8 mouse cellular contexts compared by ENCODE assay signal in the genomic region with DNA sequence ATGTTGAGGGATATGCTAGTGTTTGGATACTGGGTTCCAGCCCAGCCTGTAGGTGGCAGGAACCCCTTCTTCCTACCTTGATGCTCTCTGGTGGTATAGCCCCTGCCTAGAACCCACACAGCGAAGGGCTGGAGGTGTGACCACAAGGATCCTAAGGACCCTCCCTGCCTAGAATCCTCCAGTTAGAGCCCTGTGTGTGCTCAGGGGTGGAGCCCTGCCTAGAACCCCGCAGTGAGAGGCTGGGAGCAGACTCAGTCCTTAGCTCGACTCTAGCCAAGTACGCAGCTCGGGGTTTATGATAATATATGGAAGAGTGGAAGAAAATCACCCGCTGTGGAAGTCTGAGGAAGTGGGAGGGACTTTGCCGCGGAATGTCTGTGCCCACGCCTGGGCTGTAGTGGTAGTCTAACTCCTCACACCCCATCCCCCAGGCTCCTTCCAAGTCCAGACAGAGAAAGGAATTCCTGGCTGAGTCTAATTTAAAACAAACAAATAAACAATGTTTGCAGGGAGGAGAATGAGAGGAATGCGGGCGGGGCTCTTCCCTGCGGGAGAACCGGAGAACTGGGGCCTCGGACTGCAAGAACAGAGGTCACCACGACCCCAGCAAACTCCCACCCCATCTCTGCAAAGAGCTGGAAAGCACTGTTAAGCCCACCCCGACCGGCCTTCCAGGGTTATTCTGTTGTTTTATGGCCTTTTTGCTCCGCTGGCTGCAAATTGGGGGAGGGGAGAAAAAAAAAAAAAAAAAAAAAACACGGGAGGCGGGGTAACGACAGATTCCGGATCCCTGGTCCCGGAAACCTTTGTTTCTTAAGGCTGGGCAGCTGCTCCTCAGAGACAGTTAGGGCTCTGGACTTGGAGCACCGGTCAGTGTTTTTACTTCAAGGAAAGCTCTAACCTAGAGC. TPM values are rescaled to one million over a fixed set of nuclear protein-coding genes. Genes with fewer than 3 reads are reported as not detected.
DNase-seq lines count a peak whose midpoint lies in the region; ATAC-seq and TF ChIP-seq lines count a peak whose summit lies in the region.

No protein-coding gene starts in this region.

- peak overlapping the region; percentile 57 for H3K4me3 ChIP-seq in embryonic facial prominence, embryonic 10.5 days
- H3K4me3 ChIP-seq in limb, embryonic 14.5 days (replicated peaks; ENCODE audit: low read length) = peak overlapping the region; percentile 40
- peak overlapping the region; percentile 22 for H3K4me3 ChIP-seq in midbrain, embryonic 14.5 days (replicated peaks; ENCODE audit: low read depth, low read length)

- no peaks in the 10 kb centered on the region for H3K36me3 ChIP-seq in embryonic facial prominence, embryonic 10.5 days (replicated peaks)
- H3K36me3 ChIP-seq in limb, embryonic 14.5 days (ENCODE audit: control insufficient read depth, insufficient read depth, low read length) = no peaks in the 10 kb centered on the region
- H3K36me3 ChIP-seq in midbrain, embryonic 14.5 days (ENCODE audit: control insufficient read depth, insufficient read depth, low read length) = no peaks in the 10 kb centered on the region

- H3K4me2 ChIP-seq in limb, embryonic 14.5 days (replicated peaks; ENCODE audit: low read depth, low read length, severe bottlenecking) = peak overlapping the region; percentile 83
- H3K4me2 ChIP-seq in midbrain, embryonic 14.5 days (ENCODE audit: low read length) = peak overlapping the region; percentile 53

- no peaks in the 10 kb centered on the region for H3K9me3 ChIP-seq in embryonic facial prominence, embryonic 10.5 days
- no peaks in the 10 kb centered on the region for H3K9me3 ChIP-seq in limb, embryonic 14.5 days (ENCODE audit: control insufficient read depth, low read length)
- no peaks in the 10 kb centered on the region for H3K9me3 ChIP-seq in midbrain, embryonic 14.5 days (ENCODE audit: control insufficient read depth, low read length)

- H3K27ac ChIP-seq in embryonic facial prominence, embryonic 10.5 days (replicated peaks) = peak overlapping the region; percentile 89
- H3K27ac ChIP-seq in limb, embryonic 14.5 days (replicated peaks; ENCODE audit: low read depth, low read length) = peak overlapping the region; percentile 94
- H3K27ac ChIP-seq in midbrain, embryonic 14.5 days (replicated peaks; ENCODE audit: low read depth, low read length) = peak overlapping the region; percentile 42

- H3K4me1 ChIP-seq in embryonic facial prominence, embryonic 10.5 days = peaks cover 36% of the 10 kb centered on the region
- H3K4me1 ChIP-seq in limb, embryonic 14.5 days (ENCODE audit: control insufficient read depth, insufficient read depth, low read length) = peaks cover 27% of the 10 kb centered on the region
- H3K4me1 ChIP-seq in midbrain, embryonic 14.5 days (ENCODE audit: control insufficient read depth, insufficient read depth, low read length) = peaks cover 17% of the 10 kb centered on the region

- peak; percentile 94 for ATAC-seq in limb, embryonic 14.5 days (ENCODE audit: low FRiP score, low read depth)
- peak; percentile 63; the same call in 1 of the 2 replicates for ATAC-seq in midbrain, embryonic 14.5 days (ENCODE audit: low FRiP score, low TSS enrichment)

- no peaks in the 10 kb centered on the region for H3K27me3 ChIP-seq in embryonic facial prominence, embryonic 10.5 days (replicated peaks; ENCODE audit: low read depth, poor library complexity, severe bottlenecking)
- no peaks in the 10 kb centered on the region for H3K27me3 ChIP-seq in limb, embryonic 14.5 days (ENCODE audit: control insufficient read depth, insufficient read depth, low read length)
- no peaks in the 10 kb centered on the region for H3K27me3 ChIP-seq in midbrain, embryonic 14.5 days (ENCODE audit: control insufficient read depth, insufficient read depth, low read length)

- DNase-seq in left cerebral cortex, adult 11 months (ENCODE audit: low spot score) = peak; percentile 65
- DNase-seq in left cerebral cortex, postnatal 4 days = no peak
- peak; percentile 77 for DNase-seq in embryonic facial prominence, embryonic 10.5 days (ENCODE audit: low spot score)
- peak; percentile 75 to 78 for DNase-seq in heart, adult 18-20 months
- DNase-seq in kidney, adult 18-20 months = peak; percentile 76
- DNase-seq in limb, embryonic 14.5 days (ENCODE audit: low spot score) = peak; percentile 90
- peak; percentile 71 for DNase-seq in midbrain, embryonic 14.5 days
- DNase-seq in testis, postnatal 10 days (ENCODE audit: low spot score) = peak; percentile 73

- intact Hi-C loops in left cerebral cortex, postnatal 4 days (cut with DNase I) = no loop called here

- TF ChIP-seq POLR2A in limb, embryonic 14.5 days (IDR thresholded peaks at IDR 0.05; ENCODE audit: borderline replicate concordance, extremely low read depth, insufficient read depth, insufficient read length) = peak; percentile 39; the same call in 1 of the 2 replicates

- peak overlapping the region; percentile 51 for H3K9ac ChIP-seq in limb, embryonic 14.5 days (ENCODE audit: low read depth, low read length, severe bottlenecking)
- H3K9ac ChIP-seq in midbrain, embryonic 14.5 days (replicated peaks; ENCODE audit: low read length) = peak overlapping the region; percentile 29; the same call in 1 of the 2 replicates

- under 1% methylated on average over 24 of the region's 24 CpGs for WGBS in embryonic facial prominence, embryonic 10.5 days
- WGBS in limb, embryonic 14.5 days = under 1% methylated on average over 23 of the region's 24 CpGs
- under 1% methylated on average over 24 of the region's 24 CpGs for WGBS in midbrain, embryonic 14.5 days

RNA-seq across cellular contexts. Expression of gene Ptbp1, which starts 13.3 kb away (rescaled TPM):
- 10 to 100 TPM; 91.7 to 92.7 TPM for total RNA-seq in left cerebral cortex, postnatal 4 days (2021)
- 406 and 416 TPM in 2 replicates for polyA plus RNA-seq in embryonic facial prominence, embryonic 10.5 days (2016; fragmentation: Nextera tagmentation; extraction: Ambion mirVana)
- total RNA-seq in heart, adult 18-20 months (2021) = 10 to 100 TPM; 35.8 to 39.9 TPM
- polyA plus RNA-seq in limb, embryonic 14.5 days (2012; rRNA removed) = 536 and 644 TPM in 2 replicates
- polyA plus RNA-seq in limb, embryonic 14.5 days (2014; fragmentation: Nextera tagmentation; extraction: Ambion mirVana) = 262 and 279 TPM in 2 replicates
- polyA plus RNA-seq in midbrain, embryonic 14.5 days (2014; fragmentation: Nextera tagmentation; extraction: Ambion mirVana) = 47.5 and 74.0 TPM in 2 replicates

RNA-seq across cellular contexts. Expression of gene Misp, which starts 20.1 kb away (rescaled TPM):
- total RNA-seq in left cerebral cortex, postnatal 4 days (2021) = under 1 TPM; 0.46 to 0.76 TPM
- 1.7 and 2.2 TPM in 2 replicates for polyA plus RNA-seq in embryonic facial prominence, embryonic 10.5 days (2016; fragmentation: Nextera tagmentation; extraction: Ambion mirVana)
- total RNA-seq in heart, adult 18-20 months (2021) = under 1 TPM; 0.42 to 0.67 TPM
- 0.41 and 0.50 TPM in 2 replicates for polyA plus RNA-seq in limb, embryonic 14.5 days (2012; rRNA removed)
- polyA plus RNA-seq in limb, embryonic 14.5 days (2014; fragmentation: Nextera tagmentation; extraction: Ambion mirVana) = 0.54 and 1.2 TPM in 2 replicates
- 0.45 and 1.5 TPM in 2 replicates for polyA plus RNA-seq in midbrain, embryonic 14.5 days (2014; fragmentation: Nextera tagmentation; extraction: Ambion mirVana)

RNA-seq across cellular contexts. Expression of gene Prtn3, which starts 33.4 kb away (rescaled TPM):
- total RNA-seq in left cerebral cortex, postnatal 4 days (2021) = 1 to 10 TPM; 6.9 to 7.0 TPM
- 9.3 and 12.3 TPM in 2 replicates for polyA plus RNA-seq in embryonic facial prominence, embryonic 10.5 days (2016; fragmentation: Nextera tagmentation; extraction: Ambion mirVana)
- total RNA-seq in heart, adult 18-20 months (2021) = not detected
- 10.3 and 17.3 TPM in 2 replicates for polyA plus RNA-seq in limb, embryonic 14.5 days (2012; rRNA removed)
- polyA plus RNA-seq in limb, embryonic 14.5 days (2014; fragmentation: Nextera tagmentation; extraction: Ambion mirVana) = 5.9 and 8.2 TPM in 2 replicates
- polyA plus RNA-seq in midbrain, embryonic 14.5 days (2014; fragmentation: Nextera tagmentation; extraction: Ambion mirVana) = 14.9 and 16.7 TPM in 2 replicates

RNA-seq across cellular contexts. Expression of gene Plppr3, which starts 33.5 kb away (rescaled TPM):
- total RNA-seq in left cerebral cortex, postnatal 4 days (2021) = 100 to 1,000 TPM; 277 to 305 TPM
- polyA plus RNA-seq in embryonic facial prominence, embryonic 10.5 days (2016; fragmentation: Nextera tagmentation; extraction: Ambion mirVana) = 123 and 139 TPM in 2 replicates
- total RNA-seq in heart, adult 18-20 months (2021) = under 1 TPM; 0.12 to 0.18 TPM
- polyA plus RNA-seq in limb, embryonic 14.5 days (2012; rRNA removed) = 220 and 326 TPM in 2 replicates
- polyA plus RNA-seq in limb, embryonic 14.5 days (2014; fragmentation: Nextera tagmentation; extraction: Ambion mirVana) = 61.5 and 79.7 TPM in 2 replicates
- 342 and 375 TPM in 2 replicates for polyA plus RNA-seq in midbrain, embryonic 14.5 days (2014; fragmentation: Nextera tagmentation; extraction: Ambion mirVana)

RNA-seq across cellular contexts. Expression of gene Elane, which starts 45.1 kb away (rescaled TPM):
- total RNA-seq in left cerebral cortex, postnatal 4 days (2021) = not detected
- 0.20 TPM in 1 of 2 replicates, not detected in the other for polyA plus RNA-seq in embryonic facial prominence, embryonic 10.5 days (2016; fragmentation: Nextera tagmentation; extraction: Ambion mirVana)
- total RNA-seq in heart, adult 18-20 months (2021) = not detected
- 0.35 and 1.8 TPM in 2 replicates for polyA plus RNA-seq in limb, embryonic 14.5 days (2012; rRNA removed)
- 0.62 and 1.2 TPM in 2 replicates for polyA plus RNA-seq in limb, embryonic 14.5 days (2014; fragmentation: Nextera tagmentation; extraction: Ambion mirVana)
- not detected in 2 replicates for polyA plus RNA-seq in midbrain, embryonic 14.5 days (2014; fragmentation: Nextera tagmentation; extraction: Ambion mirVana)

Comparison
In these comparisons a context has a peak if more than half of its experiments do, and no peak if none do; other contexts are left out.
1. H3K27ac ChIP-seq: peak in every context shown above with its lines; median percentile 94 in limb, embryonic 14.5 days; 89 in embryonic facial prominence, embryonic 10.5 days; 42 in midbrain, embryonic 14.5 days.